Mouse (Mus musculus) thymus, adult 2 months (tissue): ENCODE data around the gene Slc2a9.

ENCODE experiments used
- CTCF ChIP-seq: fragments of 200-500 bp; IDR thresholded peaks from 2 replicates; pipeline ENCODE4 v1.5.1; 2012; ENCODE audit warnings: mild to moderate bottlenecking, control low read depth, low read length, moderate library complexity, borderline replicate concordance; ENCODE audit not compliant: control insufficient read depth, poor library complexity, insufficient read depth; ENCODE audit errors: extremely low read depth
- POLR2A ChIP-seq: fragments of 200-500 bp; IDR thresholded peaks from 2 replicates; pipeline ENCODE4 v1.6.1; 2012; ENCODE audit warnings: mild to moderate bottlenecking, low read length, control low read depth, moderate library complexity; ENCODE audit not compliant: control insufficient read depth, poor library complexity, insufficient read depth; ENCODE audit errors: extremely low read depth

DNA sequence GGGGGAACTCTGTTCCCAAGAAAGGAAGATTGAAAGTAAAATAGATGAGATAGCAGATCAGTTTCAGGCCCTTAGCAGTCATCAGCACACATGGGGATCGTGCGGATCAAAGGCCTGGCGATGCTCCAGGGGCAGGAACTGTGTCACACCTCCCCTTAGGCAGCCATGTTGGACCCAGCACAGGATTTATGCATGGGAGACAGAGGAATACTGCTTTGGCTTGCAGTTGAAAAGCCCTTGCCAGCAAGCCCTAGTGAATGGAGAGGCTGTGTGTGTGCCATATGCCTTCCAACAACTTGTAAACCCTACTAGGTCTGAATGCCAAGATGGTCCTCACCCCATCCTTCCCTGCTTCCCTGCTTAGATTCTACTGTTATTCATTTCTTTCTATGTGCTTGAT lies 54.8 kb downstream of the Slc2a9 start:
- TF ChIP-seq CTCF (no peak), POLR2A (no peak)
